Mouse (Mus musculus): ENCODE measurements at regions not wholly inside any gene's neighbourhood (a gene's known extent, or its start where the extent isn't known, plus 50 kb on each side); places are given as distances from the start of the nearest gene placed in this dataset.

DNA sequence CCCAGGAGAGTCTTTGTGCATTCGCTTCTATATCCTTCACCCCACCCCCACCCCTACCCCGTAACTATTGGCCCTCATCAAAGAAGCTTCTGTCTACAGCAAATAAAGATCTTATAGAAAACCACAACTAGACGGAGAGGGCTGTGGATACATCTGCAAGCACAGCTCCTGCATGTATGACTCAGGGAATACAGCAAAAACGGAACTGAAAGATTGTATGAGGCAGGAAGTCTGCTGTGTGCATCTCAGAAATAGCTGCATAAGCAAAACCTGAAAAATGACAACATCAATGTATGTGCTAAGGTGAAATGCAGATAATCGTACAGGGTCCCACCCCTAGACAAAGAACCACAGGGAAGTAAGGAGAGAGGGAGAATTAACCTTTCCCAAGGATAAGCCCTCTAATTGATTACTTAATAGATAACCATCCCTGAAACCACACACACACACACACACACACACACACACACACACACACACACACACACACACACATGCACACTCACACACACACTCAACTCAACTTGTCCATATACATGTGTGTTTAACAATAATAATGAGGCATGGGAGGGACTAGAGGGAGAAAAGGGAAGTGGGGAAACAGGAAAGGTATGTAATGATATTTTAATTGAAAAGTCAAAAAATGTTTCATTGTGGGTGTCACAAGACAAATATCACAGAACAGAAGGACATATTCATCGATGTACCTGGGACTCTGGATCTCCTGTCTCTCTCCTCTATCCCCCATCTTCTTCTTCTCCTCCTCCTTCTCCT is 416.6 kb downstream of the Rprm start:
- TF ChIP-seq CTCF (IDR thresholded peaks at IDR 0.05; ENCODE audit: extremely low read depth, insufficient read depth, insufficient read length, insufficient replicate concordance) (no peak), POLR2A (IDR thresholded peaks at IDR 0.05; ENCODE audit: low read depth, low read length) (no peak)
